Mouse (Mus musculus): ENCODE measurements around the gene Smim13. TPM values are rescaled to one million over a fixed set of nuclear protein-coding genes. Genes with fewer than 3 reads are reported as not detected.

Smim13 gene
- polyA plus RNA-seq, 1 experiment from 2014 or later: 10.8 TPM

GRCm38 (mm10) chr13:41219687-41220303 lies 29.8 kb upstream of the Smim13 start:
- ChIA-PET POLR2A (no interaction called here), CTCF (no interaction called here)
- DNase-seq (ENCODE audit: low read depth, low spot score) (no peak), ATAC-seq (no peak)
- H3K27me3 ChIP-seq: peaks cover 29% of the 10 kb centered on the region
- in situ Hi-C loops (cut with MboI; ENCODE audit: low pct_unique_long_range_greater_than_20kb): no loop called here
- no peak for TF ChIP-seq CTCF (IDR thresholded peaks at IDR 0.05)

- TF ChIP-seq CTCF (IDR thresholded peaks at IDR 0.05): peak; percentile 27
- CTCF ChIA-PET: no interaction called here
- peaks cover 28% of the 10 kb centered on the region for H3K27me3 ChIP-seq
- in situ Hi-C loops (cut with MboI; ENCODE audit: low pct_unique_long_range_greater_than_20kb): no loop called here
- POLR2A ChIA-PET: no interaction called here
- DNase-seq (ENCODE audit: low read depth, low spot score): no peak
- no peak for ATAC-seq
These were observed 29.3 kb upstream of the Smim13 start, which contains the start of gene Elovl2 for GRCm38 (mm10) chr13:41220304-41220834. Gene Elovl2, minus strand, starts transcription at chr13:41220405.

GRCm38 (mm10) chr13:41226513-41226912 lies 23.1 kb upstream of the Smim13 start:
- in situ Hi-C loops (cut with MboI; ENCODE audit: low pct_unique_long_range_greater_than_20kb): no loop called here
- H3K27me3 ChIP-seq: peaks cover 48% of the 10 kb centered on the region
- ATAC-seq (no peak), DNase-seq (ENCODE audit: low read depth, low spot score) (no peak)
- no peak for TF ChIP-seq CTCF (IDR thresholded peaks at IDR 0.05)
- CTCF ChIA-PET: interaction anchor here (1.2 kb wide), 1 partner anchor 10 kb away, joined by 3 read pairs; no protein-coding TSS in a partner anchor
- POLR2A ChIA-PET: no interaction called here

- CTCF ChIA-PET: interaction anchor here (0.9 to 1.0 kb wide), 2 partner anchors 11 to 93 kb away, joined by 3 read pairs; no protein-coding TSS in a partner anchor
- POLR2A ChIA-PET: no interaction called here
- no peak for TF ChIP-seq CTCF (IDR thresholded peaks at IDR 0.05)
- DNase-seq (ENCODE audit: low read depth, low spot score): no peak
- ATAC-seq: no peak
- H3K27me3 ChIP-seq: peaks cover 56% of the 10 kb centered on the region
- in situ Hi-C loops (cut with MboI; ENCODE audit: low pct_unique_long_range_greater_than_20kb): no loop called here
These were observed 21.6 kb upstream of the Smim13 start for GRCm38 (mm10) chr13:41228060-41228459.

- ATAC-seq: no peak
- POLR2A ChIA-PET: no interaction called here
These were observed 19.4 kb upstream of the Smim13 start for GRCm38 (mm10) chr13:41230256-41230655.

GRCm38 (mm10) chr13:41231389-41231983 lies 18.2 kb upstream of the Smim13 start:
- DNase-seq (ENCODE audit: low read depth, low spot score): no peak
- ATAC-seq: no peak
- H3K27me3 ChIP-seq: peaks cover 53% of the 10 kb centered on the region
- TF ChIP-seq CTCF (IDR thresholded peaks at IDR 0.05): no peak
- CTCF ChIA-PET: no interaction called here
- in situ Hi-C loops (cut with MboI; ENCODE audit: low pct_unique_long_range_greater_than_20kb): loop anchor here (10.0 kb wide), 2 partner anchors 387 to 437 kb away; no protein-coding TSS in a partner anchor
- POLR2A ChIA-PET: no interaction called here

More at GRCm38 (mm10) chr13:41230256-41230655, 19.4 kb upstream of the Smim13 start:
- CTCF ChIA-PET: no interaction called here
- in situ Hi-C loops (cut with MboI; ENCODE audit: low pct_unique_long_range_greater_than_20kb): loop anchor here (10.0 kb wide), 2 partner anchors 385 to 435 kb away; no protein-coding TSS in a partner anchor
- no peak for TF ChIP-seq CTCF (IDR thresholded peaks at IDR 0.05)
- DNase-seq (ENCODE audit: low read depth, low spot score): no peak
- peaks cover 55% of the 10 kb centered on the region for H3K27me3 ChIP-seq

GRCm38 (mm10) chr13:41232209-41232608 lies 17.4 kb upstream of the Smim13 start:
- peaks cover 47% of the 10 kb centered on the region for H3K27me3 ChIP-seq
- TF ChIP-seq CTCF (IDR thresholded peaks at IDR 0.05): no peak
- no peak for DNase-seq (ENCODE audit: low read depth, low spot score)
- in situ Hi-C loops (cut with MboI; ENCODE audit: low pct_unique_long_range_greater_than_20kb): loop anchor here (10.0 kb wide), 2 partner anchors 387 to 437 kb away; no protein-coding TSS in a partner anchor
- CTCF ChIA-PET: no interaction called here
- POLR2A ChIA-PET: interaction anchor here (0.6 kb wide), 1 partner anchor 95 kb away, joined by 3 read pairs; no protein-coding TSS in a partner anchor
- no peak for ATAC-seq

GRCm38 (mm10) chr13:41233241-41233640 lies 16.4 kb upstream of the Smim13 start:
- in situ Hi-C loops (cut with MboI; ENCODE audit: low pct_unique_long_range_greater_than_20kb): loop anchor here (10.0 kb wide), 2 partner anchors 388 to 438 kb away; no protein-coding TSS in a partner anchor
- POLR2A ChIA-PET: no interaction called here
- DNase-seq (ENCODE audit: low read depth, low spot score) (no peak), ATAC-seq (no peak)
- CTCF ChIA-PET: no interaction called here
- TF ChIP-seq CTCF (IDR thresholded peaks at IDR 0.05): no peak
- H3K27me3 ChIP-seq: peaks cover 46% of the 10 kb centered on the region

- ChIA-PET POLR2A (no interaction called here), CTCF (no interaction called here)
- no peak for DNase-seq (ENCODE audit: low read depth, low spot score)
- H3K27me3 ChIP-seq: peaks cover 32% of the 10 kb centered on the region
- ATAC-seq: no peak
- in situ Hi-C loops (cut with MboI; ENCODE audit: low pct_unique_long_range_greater_than_20kb): loop anchor here (5.0 to 10.0 kb wide), 4 partner anchors 98 to 440 kb away; no protein-coding TSS in a partner anchor
- TF ChIP-seq CTCF (IDR thresholded peaks at IDR 0.05): no peak
These were observed 14.5 kb upstream of the Smim13 start for GRCm38 (mm10) chr13:41235181-41235580.

- TF ChIP-seq CTCF (IDR thresholded peaks at IDR 0.05): no peak
- H3K27me3 ChIP-seq: peaks cover 34% of the 10 kb centered on the region
- POLR2A ChIA-PET: no interaction called here
- CTCF ChIA-PET: no interaction called here
- in situ Hi-C loops (cut with MboI; ENCODE audit: low pct_unique_long_range_greater_than_20kb): loop anchor here (5.0 to 10.0 kb wide), 4 partner anchors 99 to 441 kb away; no protein-coding TSS in a partner anchor
- ATAC-seq: no peak
- no peak for DNase-seq (ENCODE audit: low read depth, low spot score)
These were observed 13.6 kb upstream of the Smim13 start for GRCm38 (mm10) chr13:41235845-41236741.

Data from Patski (cell line).